Mouse (Mus musculus): ENCODE results near the gene Ms4a6b. TPM values are rescaled to one million over a fixed set of nuclear protein-coding genes. Genes with fewer than 3 reads are reported as not detected.
"Not testable (repeated sequence)": the region's sequence is repeated elsewhere in the genome, so short reads cannot be mapped to it uniquely, and the experiment has no call there.

Ms4a6b gene
- polyA plus RNA-seq, 1 experiment from 2014 or later, result 1.6 TPM

DNA sequence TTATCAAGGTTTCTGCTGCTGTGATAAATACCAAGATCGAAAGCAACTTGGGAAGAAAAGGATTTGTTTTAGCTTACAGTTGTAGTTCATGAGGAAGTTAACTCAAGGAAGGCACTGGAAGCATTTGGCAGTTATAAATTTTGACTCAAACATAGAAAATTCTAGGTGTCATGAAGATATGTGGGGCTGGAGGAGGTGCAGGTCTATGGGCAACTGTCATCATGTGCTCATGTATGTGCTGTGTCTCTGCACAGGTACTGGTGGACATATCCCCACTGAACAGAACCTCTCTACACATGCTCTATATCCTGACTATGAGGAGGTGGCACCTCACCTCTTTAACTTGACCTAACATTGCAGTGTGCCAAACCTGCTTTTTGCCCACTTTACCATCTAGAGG is 29.7 kb upstream of the Ms4a6b start:
- ATAC-seq (ENCODE audit: insufficient number of reproducible peaks, low FRiP score, low TSS enrichment, low read depth) (no peak), DNase-seq (ENCODE audit: low spot score) (no peak)
- Histone ChIP-seq H3K27ac (replicated peaks; ENCODE audit: low read depth, low read length) (no peak overlapping the region), H3K27me3 (ENCODE audit: control insufficient read depth, insufficient read depth, low read length) (no peaks in the 10 kb centered on the region), H3K36me3 (ENCODE audit: control insufficient read depth, insufficient read depth, low read length) (no peaks in the 10 kb centered on the region), H3K9me3 (ENCODE audit: control insufficient read depth, low read length) (no peaks in the 10 kb centered on the region), H3K4me2 (ENCODE audit: low read depth, severe bottlenecking) (no peak overlapping the region), H3K9ac (ENCODE audit: low read length) (no peak overlapping the region), H3K4me1 (ENCODE audit: control insufficient read depth, insufficient read depth, low read length) (no peaks in the 10 kb centered on the region), H3K4me3 (ENCODE audit: low read depth, low read length) (no peak overlapping the region)
- 89% methylated on average over 1 of the region's 1 CpGs for WGBS

DNA sequence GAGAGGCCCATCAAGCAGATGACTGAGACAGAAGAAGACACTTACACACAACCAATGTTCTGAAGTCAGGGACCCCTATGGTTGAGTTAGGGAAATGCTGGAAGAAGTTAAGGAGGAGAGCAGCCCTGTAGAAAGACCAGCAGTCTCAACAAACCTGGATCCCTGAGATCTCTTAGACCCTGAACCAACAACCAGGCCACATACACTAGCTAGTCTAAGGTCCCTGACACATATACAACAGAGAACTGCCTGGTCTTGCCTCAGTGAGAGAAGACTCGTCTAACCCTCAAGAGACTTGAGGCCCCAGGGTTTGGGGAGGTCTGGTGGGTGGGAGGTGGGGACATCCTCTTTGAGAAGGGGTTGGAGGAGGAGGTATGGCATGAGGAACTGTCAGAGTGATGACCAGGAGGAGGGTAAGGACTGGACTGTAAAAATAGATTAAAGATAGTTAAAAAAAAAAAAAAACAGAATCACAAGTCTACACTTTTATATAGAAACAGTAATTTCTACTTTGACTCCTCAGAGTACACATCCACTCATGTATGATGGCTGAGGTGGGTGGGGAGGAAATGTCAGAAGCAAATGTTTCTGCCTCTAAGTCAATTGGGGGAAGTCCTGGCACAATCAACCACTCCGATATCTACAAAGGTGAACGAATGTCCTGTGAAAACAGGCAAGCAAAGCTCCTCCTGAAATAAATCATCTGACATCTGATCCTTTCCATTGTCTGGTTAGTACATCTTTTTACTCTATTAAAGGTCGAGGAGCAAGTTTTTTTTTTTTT is 24.7 kb upstream of the Ms4a6b start:
- Histone ChIP-seq H3K36me3 (ENCODE audit: control insufficient read depth, insufficient read depth, low read length) (no peaks in the 10 kb centered on the region), H3K4me2 (ENCODE audit: low read depth, severe bottlenecking) (no peak overlapping the region), H3K27me3 (ENCODE audit: control insufficient read depth, insufficient read depth, low read length) (no peaks in the 10 kb centered on the region), H3K4me1 (ENCODE audit: control insufficient read depth, insufficient read depth, low read length) (no peaks in the 10 kb centered on the region), H3K9ac (ENCODE audit: low read length) (no peak overlapping the region), H3K27ac (replicated peaks; ENCODE audit: low read depth, low read length) (no peak overlapping the region), H3K4me3 (ENCODE audit: low read depth, low read length) (no peak overlapping the region), H3K9me3 (ENCODE audit: control insufficient read depth, low read length) (no peaks in the 10 kb centered on the region)
- ATAC-seq (ENCODE audit: insufficient number of reproducible peaks, low FRiP score, low TSS enrichment, low read depth) (no peak), DNase-seq (ENCODE audit: low spot score) (no peak)
- 68% methylated on average over 4 of the region's 4 CpGs for WGBS

DNA sequence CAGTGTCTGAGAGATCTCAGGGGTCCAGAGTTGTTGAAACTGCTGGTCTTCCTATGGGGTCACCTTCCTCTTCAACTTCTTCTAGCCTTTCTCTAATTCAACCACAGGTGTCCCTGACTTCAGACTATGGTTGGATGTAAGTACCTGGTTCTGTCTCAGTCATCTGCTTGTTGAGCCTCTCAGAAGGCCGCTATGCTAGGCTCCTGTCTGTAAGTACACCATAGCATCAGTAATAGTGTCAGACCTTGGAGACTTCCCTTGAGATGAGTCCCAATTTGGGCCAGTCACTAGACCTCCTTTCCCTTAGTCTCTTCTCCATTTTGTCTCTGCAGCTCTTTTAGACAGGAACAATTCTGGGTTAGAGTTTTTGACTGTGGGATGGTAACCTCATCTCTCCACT is 23.6 kb upstream of the Ms4a6b start:
- Histone ChIP-seq H3K4me1 (ENCODE audit: control insufficient read depth, insufficient read depth, low read length) (no peaks in the 10 kb centered on the region), H3K4me2 (ENCODE audit: low read depth, severe bottlenecking) (no peak overlapping the region), H3K9ac (ENCODE audit: low read length) (no peak overlapping the region), H3K27ac (replicated peaks; ENCODE audit: low read depth, low read length) (no peak overlapping the region), H3K9me3 (ENCODE audit: control insufficient read depth, low read length) (no peaks in the 10 kb centered on the region), H3K27me3 (ENCODE audit: control insufficient read depth, insufficient read depth, low read length) (no peaks in the 10 kb centered on the region), H3K4me3 (ENCODE audit: low read depth, low read length) (no peak overlapping the region), H3K36me3 (ENCODE audit: control insufficient read depth, insufficient read depth, low read length) (no peaks in the 10 kb centered on the region)
- DNase-seq (ENCODE audit: low spot score) (no peak), ATAC-seq (ENCODE audit: insufficient number of reproducible peaks, low FRiP score, low TSS enrichment, low read depth) (no peak)
- 83% methylated on average over 1 of the region's 1 CpGs for WGBS

DNA sequence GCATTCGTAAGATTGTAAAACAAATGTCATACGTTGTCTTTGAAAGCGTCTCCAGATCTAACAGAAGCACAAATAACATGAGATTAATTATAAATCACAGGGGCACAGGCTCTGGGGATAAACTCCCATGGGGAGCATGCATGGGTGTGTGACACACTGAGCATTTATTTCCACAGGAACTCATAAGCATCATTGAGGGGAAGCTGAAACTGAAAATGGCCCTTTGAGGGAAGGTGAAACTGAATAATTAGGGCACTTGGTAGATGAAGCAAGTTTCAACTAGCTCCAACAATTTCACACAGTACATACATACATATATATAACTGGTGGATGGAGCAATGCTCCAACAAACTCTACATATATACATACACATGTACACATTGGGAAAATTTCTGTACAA is 21.8 kb upstream of the Ms4a6b start:
- H3K4me2 ChIP-seq (ENCODE audit: low read depth, severe bottlenecking), result no peak overlapping the region

DNA sequence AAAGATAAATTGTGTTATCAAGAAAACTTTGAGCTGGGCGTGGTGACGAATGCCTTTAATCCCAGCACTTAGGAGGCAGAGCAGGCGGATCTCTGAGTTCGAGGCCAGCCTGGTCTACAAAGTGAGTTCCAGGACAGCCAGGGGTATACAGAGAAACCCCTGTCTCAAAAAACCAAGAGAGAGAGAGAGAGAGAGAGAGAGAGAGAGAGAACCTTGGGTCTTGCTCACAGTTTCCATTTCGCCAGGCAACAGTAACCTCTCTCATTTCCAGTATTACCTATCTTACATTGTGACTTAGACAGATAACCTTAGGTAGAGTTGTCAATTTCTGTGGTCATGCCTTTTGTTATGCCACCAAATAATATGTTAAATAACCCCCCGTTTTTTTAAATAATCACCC is 20.0 kb upstream of the Ms4a6b start:
- Histone ChIP-seq H3K9ac (ENCODE audit: low read length) (no peak overlapping the region), H3K4me3 (ENCODE audit: low read depth, low read length) (no peak overlapping the region), H3K27ac (replicated peaks; ENCODE audit: low read depth, low read length) (no peak overlapping the region), H3K27me3 (ENCODE audit: control insufficient read depth, insufficient read depth, low read length) (no peaks in the 10 kb centered on the region), H3K9me3 (ENCODE audit: control insufficient read depth, low read length) (no peaks in the 10 kb centered on the region), H3K4me1 (ENCODE audit: control insufficient read depth, insufficient read depth, low read length) (no peaks in the 10 kb centered on the region), H3K36me3 (ENCODE audit: control insufficient read depth, insufficient read depth, low read length) (no peaks in the 10 kb centered on the region), H3K4me2 (ENCODE audit: low read depth, severe bottlenecking) (no peak overlapping the region)
- WGBS, result 83% methylated on average over 6 of the region's 6 CpGs
- ATAC-seq (ENCODE audit: insufficient number of reproducible peaks, low FRiP score, low TSS enrichment, low read depth), result no peak
- DNase-seq (ENCODE audit: low spot score), result no peak

More for the DNA sequence above, 21.8 kb upstream of the Ms4a6b start:
- WGBS, result 92% methylated on average over 3 of the region's 3 CpGs
- H3K27me3 ChIP-seq (ENCODE audit: control insufficient read depth, insufficient read depth, low read length), result no peaks in the 10 kb centered on the region
- no peaks in the 10 kb centered on the region for H3K36me3 ChIP-seq (ENCODE audit: control insufficient read depth, insufficient read depth, low read length)
- H3K9me3 ChIP-seq (ENCODE audit: control insufficient read depth, low read length), result no peaks in the 10 kb centered on the region
- H3K27ac ChIP-seq (replicated peaks; ENCODE audit: low read depth, low read length), result no peak overlapping the region
- H3K9ac ChIP-seq (ENCODE audit: low read length), result no peak overlapping the region
- no peak for DNase-seq (ENCODE audit: low spot score)
- no peak overlapping the region for H3K4me3 ChIP-seq (ENCODE audit: low read depth, low read length)
- ATAC-seq (ENCODE audit: insufficient number of reproducible peaks, low FRiP score, low TSS enrichment, low read depth), result no peak
- no peaks in the 10 kb centered on the region for H3K4me1 ChIP-seq (ENCODE audit: control insufficient read depth, insufficient read depth, low read length)

DNA sequence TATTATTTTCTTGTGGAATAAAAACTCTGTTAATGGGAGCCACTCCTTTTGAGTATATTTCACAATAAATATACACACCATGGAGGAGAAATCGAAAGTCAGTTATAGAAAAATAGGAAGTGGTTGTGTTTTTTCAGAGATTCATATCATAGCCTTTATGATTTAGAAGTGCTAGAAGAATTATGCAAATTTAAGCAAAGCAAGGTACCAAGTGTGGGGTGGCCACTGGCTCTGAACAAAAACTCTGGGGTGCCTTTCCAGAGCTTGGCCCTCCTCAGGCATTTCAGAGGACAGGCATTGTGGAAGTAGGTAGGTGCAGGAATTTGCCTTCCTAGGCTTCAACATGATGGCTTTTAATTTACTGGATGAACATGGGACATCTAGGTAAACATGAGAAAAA is 19.0 kb upstream of the Ms4a6b start:
- ATAC-seq (ENCODE audit: insufficient number of reproducible peaks, low FRiP score, low TSS enrichment, low read depth); H3K4me3 ChIP-seq (ENCODE audit: low read depth, low read length); H3K9me3 ChIP-seq (ENCODE audit: control insufficient read depth, low read length); H3K4me1 ChIP-seq (ENCODE audit: control insufficient read depth, insufficient read depth, low read length); H3K36me3 ChIP-seq (ENCODE audit: control insufficient read depth, insufficient read depth, low read length); H3K27me3 ChIP-seq (ENCODE audit: control insufficient read depth, insufficient read depth, low read length); H3K4me2 ChIP-seq (ENCODE audit: low read depth, severe bottlenecking); DNase-seq (ENCODE audit: low spot score); H3K9ac ChIP-seq (ENCODE audit: low read length); H3K27ac ChIP-seq (replicated peaks; ENCODE audit: low read depth, low read length): not testable (repeated sequence)
- 88% methylated on average over 1 of the region's 1 CpGs for WGBS

DNA sequence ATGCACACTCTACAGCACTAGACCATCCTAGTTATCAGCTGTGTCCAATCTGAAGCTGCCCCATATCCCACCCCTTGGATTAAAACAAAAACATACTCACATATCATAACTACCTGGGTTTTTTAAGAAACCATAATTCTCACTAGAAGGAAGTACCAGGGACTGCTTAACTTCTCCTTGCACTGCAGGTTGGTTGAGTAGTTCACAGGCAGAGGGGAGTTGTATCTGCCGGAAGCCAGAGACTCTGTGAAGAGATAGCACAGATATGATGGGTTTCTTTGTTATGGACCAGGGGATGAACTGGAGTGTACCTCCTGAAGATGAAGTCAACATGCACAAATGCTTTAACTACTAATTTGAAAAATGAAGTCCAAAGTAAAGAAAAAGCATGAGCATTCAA is 15.5 kb upstream of the Ms4a6b start:
- H3K4me2 ChIP-seq (ENCODE audit: low read depth, severe bottlenecking), result no peak overlapping the region
- no peak overlapping the region for H3K27ac ChIP-seq (replicated peaks; ENCODE audit: low read depth, low read length)
- H3K4me3 ChIP-seq (ENCODE audit: low read depth, low read length), result no peak overlapping the region
- no peaks in the 10 kb centered on the region for H3K9me3 ChIP-seq (ENCODE audit: control insufficient read depth, low read length)
- no peaks in the 10 kb centered on the region for H3K36me3 ChIP-seq (ENCODE audit: control insufficient read depth, insufficient read depth, low read length)
- H3K9ac ChIP-seq (ENCODE audit: low read length), result no peak overlapping the region
- ATAC-seq (ENCODE audit: insufficient number of reproducible peaks, low FRiP score, low TSS enrichment, low read depth) (no peak), DNase-seq (ENCODE audit: low spot score) (no peak)
- 90% methylated on average over 1 of the region's 1 CpGs for WGBS
- H3K27me3 ChIP-seq (ENCODE audit: control insufficient read depth, insufficient read depth, low read length), result no peaks in the 10 kb centered on the region
- no peaks in the 10 kb centered on the region for H3K4me1 ChIP-seq (ENCODE audit: control insufficient read depth, insufficient read depth, low read length)

DNA sequence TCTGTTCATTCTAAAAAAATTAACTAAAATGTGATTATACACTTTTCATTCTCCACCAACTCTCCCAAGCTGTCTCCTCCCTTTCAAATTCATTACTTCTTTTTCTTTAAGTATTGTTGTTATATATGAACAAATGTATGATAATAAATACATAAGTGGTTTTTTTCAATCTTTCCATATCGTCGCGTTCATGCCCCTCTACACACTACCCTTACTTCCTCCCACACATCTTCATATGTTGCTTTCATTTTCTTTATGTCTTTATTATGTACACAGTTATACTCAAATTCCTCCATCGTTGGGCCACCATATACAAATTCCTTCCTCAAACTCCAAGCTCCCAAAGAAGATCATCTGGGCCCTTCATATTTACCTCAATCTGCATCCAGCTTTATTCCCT is 15.0 kb upstream of the Ms4a6b start:
- H3K9me3 ChIP-seq (ENCODE audit: control insufficient read depth, low read length), result no peaks in the 10 kb centered on the region
- H3K36me3 ChIP-seq (ENCODE audit: control insufficient read depth, insufficient read depth, low read length), result no peaks in the 10 kb centered on the region
- no peak for DNase-seq (ENCODE audit: low spot score)
- H3K4me2 ChIP-seq (ENCODE audit: low read depth, severe bottlenecking), result no peak overlapping the region
- no peak overlapping the region for H3K9ac ChIP-seq (ENCODE audit: low read length)
- H3K4me3 ChIP-seq (ENCODE audit: low read depth, low read length), result no peak overlapping the region
- no peaks in the 10 kb centered on the region for H3K4me1 ChIP-seq (ENCODE audit: control insufficient read depth, insufficient read depth, low read length)
- 88% methylated on average over 4 of the region's 4 CpGs for WGBS
- no peak for ATAC-seq (ENCODE audit: insufficient number of reproducible peaks, low FRiP score, low TSS enrichment, low read depth)
- no peak overlapping the region for H3K27ac ChIP-seq (replicated peaks; ENCODE audit: low read depth, low read length)
- no peaks in the 10 kb centered on the region for H3K27me3 ChIP-seq (ENCODE audit: control insufficient read depth, insufficient read depth, low read length)

DNA sequence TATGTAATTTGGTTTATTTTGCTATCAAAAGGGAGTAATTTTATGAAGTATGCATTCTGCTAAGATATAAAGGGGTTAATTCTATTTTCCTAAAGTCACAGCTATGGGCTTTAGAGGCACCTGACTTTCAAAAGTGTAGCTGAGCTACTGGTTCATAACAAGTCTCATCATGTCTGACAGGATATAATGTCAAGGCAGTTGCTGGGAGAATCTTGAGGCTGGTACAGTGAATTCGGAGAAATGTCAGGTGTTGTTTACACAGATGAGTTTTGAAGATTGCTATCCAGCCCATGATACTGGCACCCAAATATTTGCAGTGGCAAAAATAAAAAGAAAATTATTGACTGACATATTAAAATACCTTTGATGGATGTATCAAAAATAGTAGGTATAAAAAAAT is 11.5 kb upstream of the Ms4a6b start:
- Histone ChIP-seq H3K4me3 (ENCODE audit: low read depth, low read length) (no peak overlapping the region), H3K36me3 (ENCODE audit: control insufficient read depth, insufficient read depth, low read length) (no peaks in the 10 kb centered on the region), H3K9ac (ENCODE audit: low read length) (no peak overlapping the region), H3K4me2 (ENCODE audit: low read depth, severe bottlenecking) (no peak overlapping the region), H3K27me3 (ENCODE audit: control insufficient read depth, insufficient read depth, low read length) (no peaks in the 10 kb centered on the region), H3K9me3 (ENCODE audit: control insufficient read depth, low read length) (no peaks in the 10 kb centered on the region), H3K27ac (replicated peaks; ENCODE audit: low read depth, low read length) (no peak overlapping the region), H3K4me1 (ENCODE audit: control insufficient read depth, insufficient read depth, low read length) (no peaks in the 10 kb centered on the region)
- no peak for ATAC-seq (ENCODE audit: insufficient number of reproducible peaks, low FRiP score, low TSS enrichment, low read depth)
- no peak for DNase-seq (ENCODE audit: low spot score)
- WGBS, result 91% methylated on average over 1 of the region's 1 CpGs

All from limb, embryonic 11.5 days (tissue).